Mouse (Mus musculus) Muller cell, postnatal 12 days (primary cell): ENCODE measurements around the gene Arnt2.

Experiments
- DNase-seq: peaks from one replicate; pipeline ENCODE4 v3.0.0-alpha.2; 2015; ENCODE audit errors: inconsistent ontology term

Gene Arnt2

GRCm38 (mm10) chr7:84246093-84246492, 163.9 kb downstream of the Arnt2 start:
- no peak for DNase-seq

GRCm38 (mm10) chr7:84240406-84240805, 169.6 kb downstream of the Arnt2 start:
- DNase-seq, result no peak

GRCm38 (mm10) chr7:84237655-84238054, 172.3 kb downstream of the Arnt2 start:
- no peak for DNase-seq

- no peak for DNase-seq
Observed at GRCm38 (mm10) chr7:84231396-84231795, 178.6 kb downstream of the Arnt2 start.

GRCm38 (mm10) chr7:84227652-84228051, 182.3 kb downstream of the Arnt2 start:
- DNase-seq, result no peak

- no peak for DNase-seq
Observed at GRCm38 (mm10) chr7:84226909-84227308, 183.1 kb downstream of the Arnt2 start.

GRCm38 (mm10) chr7:84212112-84212511, 197.9 kb downstream of the Arnt2 start:
- DNase-seq, result no peak

GRCm38 (mm10) chr7:84210585-84211291, 199.2 kb downstream of the Arnt2 start:
- DNase-seq, result no peak

- no peak for DNase-seq
Observed at GRCm38 (mm10) chr7:84203981-84204380, 206.0 kb downstream of the Arnt2 start.

- no peak for DNase-seq
Observed at GRCm38 (mm10) chr7:84201151-84202068, 208.6 kb downstream of the Arnt2 start.

- DNase-seq, result no peak
Observed at GRCm38 (mm10) chr7:84197208-84197860, 212.6 kb downstream of the Arnt2 start.
